Comparison of ENCODE assay signal across 16 mouse cellular contexts in genomic region chr8:95220571-95220998, GRCm38 (mm10). TPM values are rescaled to one million over a fixed set of nuclear protein-coding genes. Genes with fewer than 3 reads are reported as not detected.
A peak's percentile ranks its signal among the peaks of the same experiment; 100 is the strongest.
DNase-seq lines count a peak whose midpoint lies in the region; ATAC-seq lines count a peak whose summit lies in the region.
"Had no signal": no experiment of that assay in that cellular context is flagged by ENCODE, and none has a peak within 500 bp of the region (broad histone marks: within the 10 kb centered on the region; RNA-seq: fewer than 3 reads in every experiment).

No protein-coding gene starts in this region.

- no peaks in the 10 kb centered on the region for H3K9me3 ChIP-seq in forebrain, embryonic 11.5 days (ENCODE audit: control insufficient read depth, low read length)
- H3K9me3 ChIP-seq in forebrain, embryonic 16.5 days (ENCODE audit: control insufficient read depth, low read length) = no peaks in the 10 kb centered on the region
- H3K9me3 ChIP-seq in kidney, embryonic 16.5 days (ENCODE audit: low read length) = no peaks in the 10 kb centered on the region
- H3K9me3 ChIP-seq: embryonic facial prominence, embryonic 13.5 days; heart, embryonic 15.5 days; hindbrain, embryonic 15.5 days; liver, embryonic 13.5 days; midbrain, embryonic 10.5 days had no signal

- no peaks in the 10 kb centered on the region for H3K36me3 ChIP-seq in forebrain, embryonic 11.5 days (ENCODE audit: control insufficient read depth, insufficient read depth, low read length)
- no peaks in the 10 kb centered on the region for H3K36me3 ChIP-seq in forebrain, embryonic 16.5 days (ENCODE audit: control insufficient read depth, insufficient read depth)
- H3K36me3 ChIP-seq in kidney, embryonic 16.5 days (ENCODE audit: insufficient read depth, low read length) = no peaks in the 10 kb centered on the region
- H3K36me3 ChIP-seq: embryonic facial prominence, embryonic 13.5 days; heart, embryonic 15.5 days; hindbrain, embryonic 15.5 days; liver, embryonic 13.5 days; midbrain, embryonic 10.5 days had no signal

- DNase-seq in forebrain, embryonic 11.5 days (ENCODE audit: low spot score) = peak; percentile 48
- DNase-seq in kidney, adult 18-20 months = no peak
- peak; percentile 30 for DNase-seq in 3T3-L1 (ENCODE audit: low read depth, low spot score)
- peak; percentile 19 for DNase-seq in embryo, embryonic 9.5 days (ENCODE audit: extremely low spot score)
- no peak for DNase-seq in frontal cortex, postnatal 14 days (ENCODE audit: low spot score in 2 of 2)
- DNase-seq: cerebellum, postnatal 14 days; kidney, postnatal 10 days; liver, embryonic 13.5 days; lung, postnatal 36 days; thymus, postnatal 4 days had no signal

- no peak overlapping the region for H3K4me3 ChIP-seq in forebrain, embryonic 11.5 days (ENCODE audit: low read depth, low read length)
- H3K4me3 ChIP-seq in forebrain, embryonic 16.5 days (replicated peaks; ENCODE audit: low read length) = no peak overlapping the region
- H3K4me3 ChIP-seq in kidney, embryonic 16.5 days (ENCODE audit: low read length) = no peak overlapping the region
- H3K4me3 ChIP-seq: embryonic facial prominence, embryonic 13.5 days; heart, embryonic 15.5 days; hindbrain, embryonic 15.5 days; liver, embryonic 13.5 days; midbrain, embryonic 10.5 days had no signal

- 67% methylated on average over 7 of the region's 7 CpGs for WGBS in forebrain, embryonic 11.5 days
- WGBS in forebrain, embryonic 16.5 days = 66% methylated on average over 7 of the region's 7 CpGs
- WGBS in kidney, embryonic 16.5 days = 25% methylated on average over 7 of the region's 7 CpGs

- H3K4me2 ChIP-seq in forebrain, embryonic 11.5 days (ENCODE audit: low read depth, low read length, severe bottlenecking) = no peak overlapping the region
- no peak overlapping the region for H3K4me2 ChIP-seq in forebrain, embryonic 16.5 days (ENCODE audit: low read length)
- no peak overlapping the region for H3K4me2 ChIP-seq in kidney, embryonic 16.5 days (replicated peaks; ENCODE audit: low read depth, low read length)
- H3K4me2 ChIP-seq: embryonic facial prominence, embryonic 13.5 days; heart, embryonic 15.5 days; hindbrain, embryonic 15.5 days; liver, embryonic 13.5 days had no signal

- no peaks in the 10 kb centered on the region for H3K27me3 ChIP-seq in forebrain, embryonic 11.5 days (ENCODE audit: control insufficient read depth, insufficient read depth, low read length)
- no peaks in the 10 kb centered on the region for H3K27me3 ChIP-seq in forebrain, embryonic 16.5 days (replicated peaks; ENCODE audit: control insufficient read depth, insufficient read depth, low read length)
- H3K27me3 ChIP-seq in kidney, embryonic 16.5 days (ENCODE audit: insufficient read depth, low read length) = no peaks in the 10 kb centered on the region
- H3K27me3 ChIP-seq: embryonic facial prominence, embryonic 13.5 days; heart, embryonic 15.5 days; hindbrain, embryonic 15.5 days; liver, embryonic 13.5 days had no signal

- H3K27ac ChIP-seq in forebrain, embryonic 11.5 days (ENCODE audit: low read depth, low read length) = no peak overlapping the region
- H3K27ac ChIP-seq in forebrain, embryonic 16.5 days (ENCODE audit: low read length) = no peak overlapping the region
- peak overlapping the region; percentile 52; the same call in 1 of the 2 replicates for H3K27ac ChIP-seq in kidney, embryonic 16.5 days (ENCODE audit: low read length)
- H3K27ac ChIP-seq: embryonic facial prominence, embryonic 13.5 days; heart, embryonic 15.5 days; hindbrain, embryonic 15.5 days; liver, embryonic 13.5 days; midbrain, embryonic 10.5 days had no signal

- H3K4me1 ChIP-seq in forebrain, embryonic 11.5 days (replicated peaks; ENCODE audit: control insufficient read depth, insufficient read depth, low read length) = no peaks in the 10 kb centered on the region
- H3K4me1 ChIP-seq in forebrain, embryonic 16.5 days (replicated peaks; ENCODE audit: control insufficient read depth, insufficient read depth, low read length) = no peaks in the 10 kb centered on the region
- H3K4me1 ChIP-seq in kidney, embryonic 16.5 days (ENCODE audit: insufficient read depth, low read length) = peaks cover 14% of the 10 kb centered on the region
- H3K4me1 ChIP-seq: hindbrain, embryonic 15.5 days; liver, embryonic 13.5 days had no signal

- H3K9ac ChIP-seq in forebrain, embryonic 11.5 days (ENCODE audit: low read length) = no peak overlapping the region
- no peak overlapping the region for H3K9ac ChIP-seq in forebrain, embryonic 16.5 days (replicated peaks; ENCODE audit: low read depth, low read length)
- H3K9ac ChIP-seq in kidney, embryonic 16.5 days (replicated peaks; ENCODE audit: low read length) = no peak overlapping the region
- H3K9ac ChIP-seq: embryonic facial prominence, embryonic 13.5 days; heart, embryonic 15.5 days; hindbrain, embryonic 15.5 days; liver, embryonic 13.5 days had no signal

- ATAC-seq in forebrain, embryonic 11.5 days (replicated peaks; ENCODE audit: low FRiP score) = no peak
- no peak for ATAC-seq in forebrain, embryonic 16.5 days
- peak; percentile 76; the same call in 1 of the 2 replicates for ATAC-seq in kidney, embryonic 16.5 days (ENCODE audit: low FRiP score, low TSS enrichment)

RNA-seq across cellular contexts. Expression of gene Kifc3, which starts 18.0 kb away (rescaled TPM):
- 5.5 and 5.9 TPM in 2 replicates for polyA plus RNA-seq in forebrain, embryonic 11.5 days (2014; fragmentation: Nextera tagmentation; extraction: Ambion mirVana)
- 16.8 and 21.9 TPM in 2 replicates for polyA plus RNA-seq in forebrain, embryonic 16.5 days (2015; fragmentation: Nextera tagmentation; extraction: Ambion mirVana)
- 32.5 and 37.7 TPM in 2 replicates for polyA plus RNA-seq in kidney, embryonic 16.5 days (2015; fragmentation: Nextera tagmentation; extraction: Ambion mirVana)

Comparison
In these comparisons a context has a peak if more than half of its experiments do, and no peak if none do; other contexts are left out.
1. DNase-seq: peak in forebrain, embryonic 11.5 days (single experiment), 3T3-L1 (single experiment) and embryo, embryonic 9.5 days (single experiment); none in kidney, adult 18-20 months (single experiment) and frontal cortex, postnatal 14 days (0 of 2).